Mouse (Mus musculus): ENCODE data around the gene Fam24b.
A peak's percentile ranks its signal among the peaks of the same experiment; 100 is the strongest.

Fam24b gene

GRCm38 (mm10) chr7:131329416-131329815, at the start of gene Fam24b:
Gene Fam24b (minus strand): TSS chr7:131329516.
- no peak for DNase-seq

- DNase-seq = no peak
Observed at GRCm38 (mm10) chr7:131371880-131372651, 42.8 kb upstream of the Fam24b start.

GRCm38 (mm10) chr7:131371470-131371860, 42.1 kb upstream of the Fam24b start:
- DNase-seq = no peak

GRCm38 (mm10) chr7:131370648-131371469, 41.5 kb upstream of the Fam24b start, which contains the start of gene Pstk:
Gene Pstk (plus strand): TSS chr7:131371141.
- DNase-seq = peak; percentile 91

- no peak for DNase-seq
Observed at GRCm38 (mm10) chr7:131364131-131364530, 34.8 kb upstream of the Fam24b start.

- peak; percentile 95 for DNase-seq
Observed at GRCm38 (mm10) chr7:131362615-131363300, 33.4 kb upstream of the Fam24b start, which contains the start of gene 2310057M21Rik. Gene 2310057M21Rik (minus strand): TSS chr7:131362759.

- DNase-seq = no peak
Observed at GRCm38 (mm10) chr7:131362269-131362614, 32.9 kb upstream of the Fam24b start.

- DNase-seq = no peak
Observed at GRCm38 (mm10) chr7:131356105-131356504, 26.8 kb upstream of the Fam24b start.

- no peak for DNase-seq
Observed at GRCm38 (mm10) chr7:131345856-131346541, 16.7 kb upstream of the Fam24b start.

- DNase-seq = no peak
Observed at GRCm38 (mm10) chr7:131337502-131338068, 8.3 kb upstream of the Fam24b start.

- no peak for DNase-seq
Observed at GRCm38 (mm10) chr7:131333564-131333963, 4.2 kb upstream of the Fam24b start, which contains the start of gene Fam24a. Gene Fam24a (plus strand): TSS chr7:131333864.

- DNase-seq = no peak
Observed at GRCm38 (mm10) chr7:131331688-131332087, 2.4 kb upstream of the Fam24b start.

GRCm38 (mm10) chr7:131327054-131327453, 2.3 kb downstream of the Fam24b start:
- no peak for DNase-seq

GRCm38 (mm10) chr7:131322192-131322591, 7.1 kb downstream of the Fam24b start, which contains the start of gene Cuzd1:
Gene Cuzd1 (minus strand): TSS chr7:131322292.
- DNase-seq = no peak

- DNase-seq = no peak
Observed at GRCm38 (mm10) chr7:131318340-131318739, 11.0 kb downstream of the Fam24b start.

GRCm38 (mm10) chr7:131317587-131317986, 11.7 kb downstream of the Fam24b start:
- no peak for DNase-seq

GRCm38 (mm10) chr7:131314493-131314892, 14.8 kb downstream of the Fam24b start:
- DNase-seq = no peak

- DNase-seq = no peak
Observed at GRCm38 (mm10) chr7:131306733-131307132, 22.6 kb downstream of the Fam24b start.

- DNase-seq = no peak
Observed at GRCm38 (mm10) chr7:131303340-131303739, 26.0 kb downstream of the Fam24b start.

- DNase-seq = no peak
Observed at GRCm38 (mm10) chr7:131297151-131297550, 32.2 kb downstream of the Fam24b start.
